Mouse (Mus musculus): Measurements from ENCODE around the gene Gle1.
"Not testable (repeated sequence)": the region's sequence is repeated elsewhere in the genome, so short reads cannot be mapped to it uniquely, and the experiment has no call there.

Gle1 gene

GRCm38 (mm10) chr2:29934906-29935599 is at the start of gene Gle1:
Gene Gle1, plus strand, starts transcription at chr2:29935426.
- DNase-seq, result peak; percentile 92 to 93

GRCm38 (mm10) chr2:29886659-29887292 is 48.5 kb upstream of the Gle1 start:
- not testable (repeated sequence) for DNase-seq

- DNase-seq, result peak; percentile 98 to 99
These were observed 45.9 kb upstream of the Gle1 start, which contains the start of gene Odf2 for GRCm38 (mm10) chr2:29889066-29889944. Gene Odf2, plus strand, starts transcription at chr2:29889221.

DNA sequence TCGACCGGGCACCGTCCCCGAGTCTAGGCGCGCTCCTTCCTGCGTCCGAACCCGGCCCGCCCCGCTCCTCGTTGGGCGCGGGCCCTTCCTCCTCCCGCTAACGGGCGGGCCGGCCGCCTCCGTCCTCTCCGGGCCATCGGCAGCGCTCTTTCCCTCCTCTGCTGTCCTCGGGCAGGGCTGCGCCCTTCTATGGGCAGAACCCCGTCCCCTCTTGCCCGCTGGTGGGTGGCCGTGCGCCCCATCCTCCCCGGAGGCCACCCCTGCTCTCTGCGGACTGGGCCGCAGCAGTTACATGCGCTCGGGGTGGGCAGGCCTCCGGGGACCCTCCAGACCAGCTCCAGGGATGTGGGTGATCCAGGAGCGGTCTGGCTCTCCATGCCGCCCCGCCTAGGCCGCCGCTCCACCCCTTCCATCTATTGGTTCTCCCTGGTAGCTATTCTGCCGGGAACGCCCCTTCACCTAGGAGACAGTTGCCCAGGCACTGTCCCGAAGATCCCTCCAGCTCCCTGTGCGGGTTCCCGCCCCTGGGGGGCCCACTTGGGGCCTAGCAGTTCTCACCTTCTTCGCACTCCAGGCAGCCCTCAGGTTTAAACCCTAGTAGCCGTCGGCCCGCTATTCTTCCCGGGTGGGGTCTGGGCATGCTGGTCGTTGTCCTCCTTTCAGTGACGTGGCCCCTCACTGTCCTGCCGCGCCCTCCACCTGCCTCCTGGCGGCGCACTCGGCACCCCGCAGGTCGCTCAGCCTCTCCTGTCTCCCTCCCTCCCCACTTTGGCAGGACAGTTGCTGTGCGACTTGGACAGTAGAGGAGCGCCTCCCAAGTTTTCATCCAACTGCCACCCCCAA is 45.0 kb upstream of the Gle1 start:
- DNase-seq, result peak; percentile 58 to 68

DNA sequence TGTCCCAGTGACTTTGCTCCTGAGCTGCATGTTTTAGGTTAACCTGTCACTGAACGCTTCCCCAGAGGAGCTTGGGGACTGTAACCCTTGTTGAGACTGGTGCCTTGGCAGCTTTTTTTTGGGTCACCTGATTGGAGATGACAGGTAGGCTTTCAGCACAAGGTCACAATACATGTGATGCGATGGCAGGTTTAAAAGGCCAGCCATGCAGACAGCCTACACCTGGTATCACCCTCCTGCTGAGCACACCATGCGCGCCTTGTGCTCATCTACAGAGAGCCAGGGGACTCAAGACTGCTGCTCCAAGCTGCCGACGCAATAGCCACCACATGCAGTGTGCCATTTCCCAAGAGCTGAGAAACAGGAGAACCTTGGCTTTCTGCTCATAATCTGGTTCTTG is 43.5 kb upstream of the Gle1 start:
- DNase-seq, result no peak

- DNase-seq, result no peak
These were observed 39.2 kb upstream of the Gle1 start for GRCm38 (mm10) chr2:29896071-29896470.

DNA sequence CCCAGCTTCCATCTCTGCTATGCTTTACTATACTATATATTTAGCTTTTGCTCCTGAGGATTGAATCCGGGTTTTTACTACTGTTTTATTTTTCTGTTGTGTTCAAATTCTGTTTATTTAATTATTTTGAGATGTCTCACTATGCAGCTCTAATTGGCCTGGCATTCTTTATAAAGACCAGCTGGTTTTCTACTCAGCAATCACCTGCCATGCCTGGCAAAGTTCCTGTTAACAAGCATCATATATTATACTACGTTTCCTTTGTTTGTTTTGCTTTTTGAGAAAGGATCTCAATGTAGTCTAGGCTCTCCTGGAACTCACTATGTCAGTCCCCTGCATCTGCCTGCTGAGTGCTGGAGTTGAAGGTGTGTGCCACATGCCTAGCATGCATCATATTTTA is 37.9 kb upstream of the Gle1 start:
- no peak for DNase-seq

DNA sequence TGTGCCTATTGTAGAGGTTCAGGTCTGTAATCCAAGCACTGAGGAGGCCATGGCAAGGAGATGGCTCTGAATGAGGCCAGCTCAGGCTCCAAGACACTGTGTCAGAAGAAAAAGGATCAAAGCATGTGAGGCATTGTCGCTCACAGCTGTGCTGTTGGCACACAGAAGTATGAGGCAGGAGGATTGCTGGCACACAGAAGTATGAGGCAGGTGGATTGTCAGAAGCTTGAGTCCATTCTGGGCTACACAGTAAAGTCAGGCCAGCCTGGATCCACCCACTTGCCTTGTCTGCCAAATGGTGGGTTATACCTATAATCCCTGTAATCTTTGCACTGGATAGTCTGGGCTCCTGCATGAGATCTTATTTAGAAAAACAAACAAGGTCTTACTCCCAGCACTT is 37.1 kb upstream of the Gle1 start:
- no peak for DNase-seq

DNA sequence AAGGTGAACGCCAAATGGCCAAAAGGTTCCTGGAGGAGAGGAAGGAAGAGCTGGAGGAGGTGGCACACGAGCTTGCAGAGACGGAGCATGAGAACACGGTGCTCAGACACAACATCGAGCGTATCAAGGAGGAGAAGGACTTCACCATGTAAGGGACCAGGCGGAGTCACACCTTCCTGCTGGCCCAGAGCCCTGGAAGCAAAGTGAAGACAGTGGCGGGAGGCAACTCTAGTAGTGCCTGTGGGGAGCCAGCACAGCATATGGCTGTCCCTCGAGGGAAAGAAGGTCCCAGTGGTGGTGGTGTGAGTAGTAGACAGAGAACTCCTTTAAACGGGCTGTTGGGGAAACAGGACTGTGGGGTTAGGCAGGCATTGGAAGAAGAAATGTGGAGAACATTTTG is 33.0 kb upstream of the Gle1 start:
- DNase-seq, result no peak

DNA sequence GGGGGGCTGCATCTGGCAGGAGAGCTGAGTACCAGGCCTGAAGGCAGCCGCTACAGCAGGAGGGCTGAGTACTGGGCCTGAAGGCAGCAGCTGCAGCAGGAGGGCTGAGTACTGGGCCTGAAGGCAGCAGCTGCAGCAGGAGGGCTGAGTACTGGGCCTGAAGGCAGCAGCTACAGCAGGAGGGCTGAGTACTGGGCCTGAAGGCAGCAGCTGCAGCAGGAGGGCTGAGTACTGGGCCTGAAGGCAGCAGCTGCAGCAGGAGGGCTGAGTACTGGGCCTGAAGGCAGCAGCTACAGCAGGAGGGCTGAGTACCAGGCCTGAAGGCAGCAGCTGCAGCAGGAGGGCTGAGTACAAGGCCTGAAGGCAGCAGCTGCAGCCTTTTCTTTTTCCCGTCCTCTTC is 27.1 kb upstream of the Gle1 start:
- not testable (repeated sequence) for DNase-seq

DNA sequence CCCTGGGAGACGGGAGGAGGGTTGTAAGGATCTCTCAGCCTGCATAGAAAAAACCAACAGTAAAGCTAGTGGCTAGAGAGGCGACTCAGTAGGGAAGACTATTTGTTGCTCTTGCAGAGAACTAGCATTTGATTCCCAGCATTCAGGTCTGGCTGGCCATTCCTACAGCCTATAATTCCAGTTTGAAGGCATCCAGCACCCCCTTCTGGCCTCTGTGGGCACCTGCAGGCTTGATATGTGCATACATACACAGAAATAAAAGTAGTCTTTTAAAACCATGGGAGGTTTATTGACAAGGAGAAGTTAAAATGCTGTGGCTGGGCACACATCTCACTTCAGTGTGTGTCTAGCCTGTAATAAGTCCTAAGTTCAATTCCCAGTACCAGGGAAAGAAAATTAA is 25.2 kb upstream of the Gle1 start:
- no peak for DNase-seq

DNA sequence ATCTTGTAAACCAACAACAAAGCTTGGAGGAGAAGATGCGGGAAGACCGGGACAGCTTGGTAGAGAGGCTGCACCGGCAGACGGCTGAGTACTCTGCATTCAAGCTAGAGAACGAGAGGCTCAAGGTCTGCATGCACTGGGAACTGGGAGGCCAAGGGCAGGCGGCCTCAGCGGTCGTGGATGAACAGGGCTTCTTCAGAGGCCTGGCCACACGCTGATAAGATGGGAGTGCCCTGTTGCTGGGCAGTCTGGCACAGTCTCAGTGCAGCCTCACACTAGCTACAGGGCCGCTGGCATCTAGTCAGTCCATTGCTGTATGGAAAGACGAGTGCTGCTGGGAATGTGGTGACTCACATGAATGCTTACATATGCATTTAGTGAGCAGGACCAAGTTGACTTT is 17.6 kb upstream of the Gle1 start:
- DNase-seq, result no peak

DNA sequence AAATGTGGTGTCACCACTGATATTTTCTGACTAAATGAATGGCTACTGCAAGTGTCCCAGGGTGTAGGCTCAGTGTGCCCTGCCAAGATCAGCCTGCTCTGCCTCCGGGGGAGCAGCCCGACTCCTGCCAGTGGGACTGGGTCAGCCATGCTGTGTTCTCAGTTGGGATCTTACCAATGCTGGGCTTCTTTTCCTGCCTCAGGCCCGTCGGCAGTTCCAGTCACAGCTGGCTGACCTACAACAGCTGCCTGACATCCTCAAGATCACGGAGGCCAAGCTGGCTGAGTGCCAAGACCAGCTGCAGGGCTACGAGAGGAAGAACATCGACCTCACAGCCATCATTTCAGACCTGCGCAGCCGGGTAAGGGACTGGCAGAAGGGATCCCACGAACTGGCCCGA is 13.2 kb upstream of the Gle1 start:
- DNase-seq, result peak in 1 of 2 experiments; percentile 11

DNA sequence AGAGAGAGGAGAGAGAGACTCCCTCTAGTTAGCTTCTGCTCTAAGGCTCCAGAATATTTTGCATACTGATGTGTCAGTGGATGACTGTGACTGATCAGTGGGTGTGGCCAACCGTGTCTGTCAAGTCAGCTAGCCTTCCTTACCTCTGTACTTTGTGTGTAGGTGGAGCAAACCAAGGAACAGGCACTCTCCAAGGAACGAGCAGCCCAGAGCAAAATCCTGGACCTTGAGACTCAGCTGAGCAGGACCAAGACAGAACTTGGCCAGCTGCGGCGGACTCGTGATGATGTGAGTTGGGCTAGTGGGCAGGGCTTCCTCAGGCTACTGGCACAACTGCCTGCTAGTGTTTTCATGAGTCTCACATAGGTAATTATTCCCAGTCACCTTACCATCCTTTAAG is 8.7 kb upstream of the Gle1 start:
- DNase-seq, result no peak

DNA sequence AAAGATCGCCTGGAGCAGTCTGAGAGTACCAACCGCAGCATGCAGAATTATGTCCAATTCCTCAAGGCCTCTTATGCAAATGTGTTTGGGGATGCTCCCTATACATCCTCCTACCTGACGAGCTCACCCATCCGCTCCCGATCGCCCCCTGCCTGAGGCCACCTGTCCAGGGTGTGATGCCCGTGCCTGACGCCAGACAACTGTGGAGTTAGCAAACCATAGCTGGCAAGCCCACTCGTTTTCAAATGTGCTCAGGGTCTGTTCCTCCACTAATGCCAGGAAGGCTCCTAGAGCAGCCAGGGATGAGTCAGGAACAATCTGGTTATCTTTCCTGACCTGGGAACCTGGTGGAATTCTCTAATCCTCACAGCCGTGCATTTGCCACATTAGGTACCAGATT is 4.7 kb upstream of the Gle1 start:
- DNase-seq, result no peak

- no peak for DNase-seq
These were observed 4.0 kb upstream of the Gle1 start for GRCm38 (mm10) chr2:29931194-29931593.

DNA sequence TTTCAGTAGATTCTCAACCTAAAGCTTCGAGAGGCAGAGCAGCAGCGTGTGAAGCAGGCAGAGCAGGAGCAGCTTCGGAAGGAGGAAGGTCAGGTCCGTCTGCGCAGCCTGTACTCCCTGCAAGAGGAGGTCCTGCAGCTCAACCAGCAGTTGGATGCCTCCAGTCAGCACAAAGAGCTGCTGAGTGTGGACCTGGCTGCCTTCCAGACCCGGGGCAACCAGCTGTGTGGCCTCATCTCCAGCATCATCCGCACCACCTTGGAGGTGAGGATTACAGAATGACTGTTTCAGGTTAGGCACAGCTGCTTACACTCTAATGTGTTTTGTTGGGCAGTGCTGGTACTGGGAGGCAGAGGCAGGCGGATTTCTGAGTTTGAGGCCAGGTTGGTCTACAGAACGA is 4.8 kb downstream of the Gle1 start:
- DNase-seq, result no peak

DNA sequence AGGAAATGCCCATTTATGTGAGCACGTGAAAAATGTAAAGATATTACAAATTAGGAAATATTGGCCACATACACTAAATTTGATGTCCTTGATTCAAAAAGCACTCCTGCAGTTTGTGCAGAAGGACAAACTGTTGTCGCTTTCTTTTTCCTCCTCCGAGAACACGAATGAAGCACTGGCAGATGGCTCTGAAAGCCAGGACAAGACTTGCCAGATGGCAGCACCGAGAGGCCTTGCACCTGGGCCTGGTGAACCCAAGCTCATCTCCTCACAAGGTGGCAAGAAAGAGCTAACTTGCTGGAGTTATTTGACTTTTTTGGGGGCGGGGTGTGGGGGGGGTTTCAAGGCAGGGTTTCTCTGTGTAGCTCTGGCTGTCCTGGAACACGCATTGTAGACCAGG is 5.6 kb downstream of the Gle1 start:
- DNase-seq, result no peak

DNA sequence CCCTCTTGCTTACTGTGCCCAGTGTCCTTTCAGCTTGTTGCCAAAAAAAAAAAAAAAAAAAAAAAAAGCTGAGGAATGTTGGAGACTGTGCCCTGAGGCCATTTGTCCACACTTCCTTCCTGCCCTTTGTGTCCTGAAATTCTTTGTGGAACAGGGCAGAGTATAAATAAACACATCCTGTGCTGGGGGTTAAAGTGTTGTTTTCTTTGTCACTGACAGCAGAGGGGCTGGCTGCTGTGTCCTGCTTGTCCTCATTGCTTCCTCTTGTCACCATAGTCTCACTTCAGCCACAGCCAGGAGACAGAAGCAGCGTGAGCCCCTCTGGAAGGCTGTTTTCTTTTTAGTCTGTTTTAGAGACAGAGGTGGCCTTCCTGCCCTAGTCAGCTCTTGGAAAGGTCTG is 9.5 kb downstream of the Gle1 start:
- DNase-seq, result no peak

GRCm38 (mm10) chr2:29948896-29949295 is 13.7 kb downstream of the Gle1 start:
- DNase-seq, result no peak

- DNase-seq, result no peak
These were observed 26.0 kb downstream of the Gle1 start for GRCm38 (mm10) chr2:29961246-29961645.

DNA sequence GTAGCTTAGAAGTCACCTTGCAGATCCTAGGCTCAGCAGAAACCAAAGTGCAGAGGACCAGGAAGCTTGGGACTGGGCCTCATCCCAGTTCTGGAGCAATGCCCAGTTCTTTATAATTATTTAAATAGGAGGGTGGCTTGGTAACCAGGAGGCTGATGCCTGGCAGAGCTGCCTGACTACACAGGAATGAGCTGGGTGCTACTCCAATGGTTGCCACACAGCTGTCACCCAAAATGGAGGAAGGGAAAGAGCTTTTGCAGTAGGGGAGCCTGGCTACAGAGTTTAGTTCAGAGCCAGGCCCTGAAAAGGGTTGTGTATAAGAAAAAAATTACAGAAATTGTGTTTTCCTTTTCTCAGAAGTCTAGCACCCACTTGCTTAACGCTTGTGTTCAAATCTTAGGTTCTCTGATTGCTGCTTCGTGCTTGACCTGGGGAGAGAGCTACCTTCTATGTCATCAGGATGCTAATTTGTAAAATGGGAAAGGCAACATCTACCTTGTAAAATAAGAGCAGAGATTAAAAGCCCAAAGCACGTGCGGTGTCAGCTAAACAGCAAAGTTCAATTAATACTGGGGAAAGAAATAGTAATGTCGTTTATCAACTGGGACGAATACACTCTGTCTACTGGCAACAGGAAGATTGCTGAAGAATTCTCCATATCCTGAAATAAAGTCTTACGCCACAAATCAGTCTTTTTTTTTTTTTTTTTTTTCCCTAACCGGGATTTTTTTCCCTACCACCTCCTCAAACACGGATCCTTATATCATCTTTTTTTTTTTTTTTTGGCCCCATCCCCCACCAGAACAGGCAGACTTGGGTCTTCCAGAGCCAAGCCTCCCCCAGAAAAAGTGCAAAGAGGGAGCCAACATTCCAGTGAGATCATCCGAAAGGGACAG is 29.4 kb downstream of the Gle1 start:
- no peak for DNase-seq
